Mouse (Mus musculus) T-helper 17 cell (primary cell): ENCODE measurements around the gene H2-Q6.

ENCODE experiments used
- in situ Hi-C, 2 experiments: fragments of 300-600 bp; cut with MboI, MseI; formaldehyde crosslinking; loops; 1 replicate in 1 of 2; 2 replicates in 1 of 2; pipeline ENCODE4 v1.15.1; 2025; ENCODE audit warnings: high pct_unique_total_duplicates in 2 of 2

H2-Q6 gene

DNA sequence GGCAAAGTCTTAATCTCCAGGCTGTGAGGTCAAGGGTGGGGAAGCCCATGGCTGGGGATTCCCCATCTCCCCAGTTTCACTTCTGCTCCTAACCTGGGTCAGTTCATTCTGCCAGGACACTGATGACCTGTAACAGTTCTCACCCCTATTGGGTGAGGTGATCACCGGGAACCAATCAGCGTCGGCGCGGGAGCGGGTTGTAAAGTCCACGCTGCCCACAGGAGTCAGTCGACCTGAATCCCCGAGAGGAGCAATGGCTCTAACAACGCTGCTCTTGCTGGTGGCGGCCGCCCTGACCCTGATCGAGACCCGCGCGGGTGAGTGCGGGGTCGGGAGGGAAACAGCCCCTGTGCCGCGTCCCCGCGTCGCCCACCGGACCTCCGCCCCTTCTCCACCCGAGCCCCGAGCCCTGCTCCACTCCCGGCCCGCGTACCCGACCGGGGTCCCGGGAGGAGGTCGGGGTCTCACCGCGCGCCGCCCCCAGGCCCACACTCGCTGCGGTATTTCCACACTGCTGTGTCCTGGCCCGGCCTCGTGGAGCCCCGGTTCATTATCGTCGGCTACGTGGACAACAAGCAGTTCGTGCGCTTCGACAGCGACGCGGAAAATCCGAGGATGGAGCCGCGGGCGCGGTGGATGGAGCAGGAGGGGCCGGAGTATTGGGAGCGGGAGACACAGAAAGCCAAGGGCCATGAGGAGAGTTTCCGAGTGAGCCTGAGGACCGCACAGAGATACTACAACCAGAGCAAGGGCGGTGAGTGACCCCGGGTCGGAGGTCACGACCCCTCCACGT is at the start of gene H2-Q6:
Gene H2-Q6, plus strand, starts transcription at position 227 of the 793 bp plus-strand sequence.
- in situ Hi-C loops, result loop anchor here in 1 of 2 experiments (5.0 kb wide), 2 partner anchors 32 to 43 kb away; no protein-coding TSS in a partner anchor

DNA sequence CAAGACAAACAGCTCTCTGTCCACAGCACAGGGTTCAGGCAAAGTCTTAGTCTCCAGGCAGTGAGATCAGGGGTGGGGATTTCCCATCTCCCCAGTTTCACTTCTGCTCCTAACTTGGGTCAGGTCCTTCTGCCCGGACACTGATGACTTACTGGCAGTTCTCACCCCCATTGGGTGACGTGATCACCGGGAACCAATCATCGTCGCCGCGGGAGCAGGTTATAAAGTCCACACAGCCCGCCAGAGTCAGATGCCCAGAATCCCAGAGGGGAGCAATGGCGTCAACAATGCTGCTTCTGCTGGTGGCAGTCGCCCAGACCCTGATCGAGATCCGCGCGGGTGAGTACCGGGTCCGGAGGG is 45.3 kb upstream of the H2-Q6 start, which contains the start of gene H2-Q4:
Gene H2-Q4, plus strand, starts transcription at position 249 of the 360 bp plus-strand sequence.
- in situ Hi-C loops, result loop anchor here in 1 of 2 experiments (25.0 kb wide), 1 partner anchor 1392 kb away; no protein-coding TSS in a partner anchor

DNA sequence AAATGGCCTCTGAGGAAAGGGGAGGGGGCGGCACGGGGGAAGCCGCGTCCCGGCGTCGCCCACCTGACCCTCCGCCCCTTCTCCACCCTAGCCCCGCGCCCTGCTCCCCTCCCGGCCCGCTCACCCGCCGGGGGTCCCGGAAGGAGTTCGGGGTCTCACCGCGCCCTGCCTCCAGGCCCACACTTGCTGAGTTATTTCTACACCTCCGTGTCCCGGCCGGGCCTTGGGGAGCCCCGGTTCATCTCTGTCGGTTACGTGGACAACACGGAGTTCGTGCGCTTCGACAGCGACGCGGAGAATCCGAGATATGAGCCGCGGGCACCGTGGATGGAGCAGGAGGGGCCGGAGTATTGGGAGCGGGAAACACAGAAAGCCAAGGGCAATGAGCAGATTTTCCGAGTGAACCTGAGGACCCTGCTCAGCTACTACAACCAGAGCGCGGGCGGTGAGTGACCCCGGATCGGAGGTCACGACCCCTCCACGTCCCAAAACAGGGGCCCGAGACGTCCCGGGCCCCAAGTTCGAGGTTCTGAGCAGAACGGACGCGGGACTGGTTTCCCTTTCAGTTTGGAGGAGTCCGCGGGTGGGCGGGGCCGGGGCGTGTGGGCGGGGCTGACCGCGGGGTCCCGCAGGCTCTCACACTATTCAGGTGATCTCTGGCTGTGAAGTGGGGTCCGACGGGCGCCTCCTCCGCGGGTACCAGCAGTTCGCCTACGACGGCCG is 44.8 kb upstream of the H2-Q6 start:
- in situ Hi-C loops, result loop anchor here (5.0 to 25.0 kb wide), 2 partner anchors 47 to 1393 kb away; no protein-coding TSS in a partner anchor

DNA sequence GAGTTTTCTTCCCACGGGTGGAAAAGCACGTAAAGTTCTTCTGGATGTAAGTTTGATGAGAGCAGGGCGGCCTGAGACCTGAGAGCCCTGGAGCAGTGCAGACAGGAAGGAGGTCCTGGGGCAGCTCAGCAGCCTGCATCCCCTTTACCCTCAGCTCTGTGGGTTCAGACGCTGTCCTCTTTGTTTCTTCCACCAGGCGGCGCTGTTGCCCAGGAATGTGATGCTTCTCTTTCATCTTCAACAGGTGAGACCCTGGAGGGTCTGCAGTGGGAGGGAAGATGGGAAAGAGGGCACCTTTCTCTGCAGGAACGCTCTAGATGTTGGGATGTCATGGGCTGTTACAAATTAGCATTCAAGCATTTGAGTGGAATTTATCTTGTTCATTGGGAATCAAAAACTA is 34.9 kb upstream of the H2-Q6 start:
- in situ Hi-C loops, result loop anchor here in 1 of 2 experiments (25.0 kb wide), 1 partner anchor 1402 kb away; no protein-coding TSS in a partner anchor

DNA sequence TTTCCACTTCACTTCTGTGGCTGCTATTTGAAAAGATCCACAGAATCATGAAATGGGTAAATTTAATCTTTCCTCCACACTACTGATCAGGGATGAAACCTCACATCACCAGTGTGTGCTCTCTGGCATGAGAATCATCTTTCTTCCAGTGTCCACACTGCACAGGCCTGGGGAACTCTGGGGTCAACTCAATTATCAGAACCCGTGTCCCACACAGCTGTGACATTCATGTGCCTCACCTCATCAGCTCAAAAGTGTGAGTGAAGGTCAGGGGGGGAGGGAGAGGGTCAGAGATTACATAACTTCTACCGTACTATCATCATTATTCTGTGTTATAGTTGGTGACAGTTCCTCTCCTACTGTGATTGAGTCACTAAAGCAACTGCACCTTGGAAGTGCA is 32.0 kb upstream of the H2-Q6 start:
- in situ Hi-C loops, result loop anchor here in 1 of 2 experiments (25.0 kb wide), 1 partner anchor 1405 kb away; no protein-coding TSS in a partner anchor

DNA sequence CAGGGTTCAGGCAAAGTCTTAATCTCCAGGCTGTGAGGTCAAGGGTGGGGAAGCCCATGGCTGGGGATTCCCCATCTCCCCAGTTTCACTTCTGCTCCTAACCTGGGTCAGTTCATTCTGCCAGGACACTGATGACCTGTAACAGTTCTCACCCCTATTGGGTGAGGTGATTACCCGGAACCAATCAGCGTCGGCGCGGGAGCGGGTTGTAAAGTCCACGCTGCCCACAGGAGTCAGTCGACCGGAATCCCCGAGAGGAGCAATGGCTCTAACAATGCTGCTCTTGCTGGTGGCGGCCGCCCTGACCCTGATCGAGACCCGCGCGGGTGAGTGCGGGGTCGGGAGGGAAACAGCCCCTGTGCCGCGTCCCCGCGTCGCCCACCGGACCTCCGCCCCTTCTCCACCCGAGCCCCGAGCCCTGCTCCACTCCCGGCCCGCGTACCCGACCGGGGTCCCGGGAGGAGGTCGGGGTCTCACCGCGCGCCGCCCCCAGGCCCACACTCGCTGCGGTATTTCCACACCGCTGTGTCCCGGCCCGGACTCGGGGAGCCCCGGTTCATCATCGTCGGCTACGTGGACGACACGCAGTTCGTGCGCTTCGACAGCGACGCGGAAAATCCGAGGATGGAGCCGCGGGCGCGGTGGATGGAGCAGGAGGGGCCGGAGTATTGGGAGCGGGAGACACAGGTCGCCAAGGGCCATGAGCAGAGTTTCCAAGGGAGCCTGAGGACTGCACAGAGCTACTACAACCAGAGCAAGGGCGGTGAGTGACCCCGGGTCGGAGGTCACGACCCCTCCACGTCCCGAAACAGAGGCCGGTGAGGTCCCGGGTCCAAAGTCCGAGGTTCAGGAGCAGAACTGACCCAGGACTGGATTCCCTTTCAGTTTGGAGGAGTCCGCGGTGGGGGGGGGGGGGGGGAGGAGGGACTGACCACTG is 30.5 kb upstream of the H2-Q6 start:
- in situ Hi-C loops, result loop anchor here in 1 of 2 experiments (25.0 kb wide), 1 partner anchor 1407 kb away; no protein-coding TSS in a partner anchor

DNA sequence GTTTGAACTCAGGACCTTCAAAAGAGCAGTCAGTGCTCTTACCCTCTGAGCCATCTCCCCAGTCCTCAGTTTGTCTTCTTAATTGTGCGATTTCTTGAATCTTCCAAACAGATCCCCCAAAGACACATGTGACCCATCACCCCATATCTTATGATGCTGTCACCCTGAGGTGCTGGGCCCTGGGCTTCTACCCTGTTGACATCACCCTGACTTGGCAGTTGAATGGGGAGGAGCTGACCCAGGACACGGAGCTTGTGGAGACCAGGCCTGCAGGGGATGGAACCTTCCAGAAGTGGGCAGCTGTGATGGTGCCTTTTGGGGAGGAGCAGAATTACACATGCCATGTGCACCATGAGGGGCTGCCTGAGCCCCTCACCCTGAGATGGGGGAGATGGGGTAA is 27.7 kb upstream of the H2-Q6 start:
- in situ Hi-C loops, result loop anchor here (5.0 to 25.0 kb wide), 3 partner anchors 45 to 1410 kb away; partner anchors contain the start of gene H2-Q2 (in 1 of the 2)

DNA sequence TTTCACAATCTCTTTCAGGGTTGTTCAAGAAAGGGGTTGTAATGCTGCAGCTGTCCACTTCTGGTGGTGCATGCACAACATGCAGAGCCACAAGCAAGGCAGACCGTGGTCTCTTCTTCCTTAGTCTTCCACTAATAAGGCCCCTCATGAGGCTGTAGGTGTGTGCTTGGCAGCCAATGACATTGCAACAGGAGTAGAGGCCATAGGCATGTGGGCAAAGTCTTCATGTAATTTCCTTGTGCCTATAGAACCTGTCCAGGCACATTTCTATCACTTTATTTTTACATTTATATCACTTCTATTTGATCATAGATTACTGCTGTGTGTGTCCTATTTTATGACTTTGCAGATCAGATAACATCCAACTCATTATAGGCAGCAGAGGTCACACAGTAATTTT is 11.6 kb upstream of the H2-Q6 start:
- in situ Hi-C loops, result loop anchor here in 1 of 2 experiments (10.0 kb wide), 1 partner anchor 52 kb away; no protein-coding TSS in a partner anchor

DNA sequence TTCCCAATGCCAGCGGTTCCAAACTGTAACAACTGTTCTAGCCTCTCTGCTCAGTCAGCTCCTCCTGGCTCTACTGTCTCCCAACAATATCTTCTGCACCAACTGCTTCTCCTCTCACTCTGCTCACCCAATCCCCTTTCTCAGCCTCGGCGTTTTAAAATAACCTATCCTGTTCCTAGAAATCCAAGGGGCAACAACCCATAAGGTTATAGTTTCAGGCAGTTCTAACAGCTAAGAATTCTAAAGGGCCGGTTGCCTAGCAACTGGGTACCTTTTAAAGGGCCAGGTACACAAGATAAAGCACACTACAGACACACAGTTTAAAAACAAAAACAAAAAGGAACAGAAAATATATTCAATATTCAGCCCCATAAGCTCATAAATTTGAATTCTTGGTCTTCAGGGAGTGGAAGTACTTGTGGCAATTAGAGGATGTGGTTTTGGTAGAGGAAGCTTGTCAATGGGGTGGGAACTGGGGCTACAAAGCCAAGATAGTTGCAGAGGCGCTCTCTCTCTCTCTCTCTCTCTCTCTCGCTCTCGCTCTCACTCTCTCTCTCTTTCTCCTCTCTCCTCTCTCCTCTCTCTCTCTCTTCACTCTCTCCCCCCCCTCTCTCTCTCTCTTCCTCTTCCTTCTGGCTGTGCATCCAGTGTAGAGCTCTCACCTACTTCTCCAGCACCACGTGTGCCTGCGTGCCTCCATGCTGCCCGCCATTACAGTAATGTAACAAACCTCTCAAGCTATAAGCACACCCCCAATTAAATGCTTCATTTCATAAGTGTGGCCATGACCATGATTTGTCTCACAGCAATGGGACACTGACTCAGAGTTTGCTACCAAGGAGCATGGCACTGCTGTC is 9.1 kb upstream of the H2-Q6 start:
- in situ Hi-C loops, result loop anchor here in 1 of 2 experiments (10.0 kb wide), 1 partner anchor 49 kb away; no protein-coding TSS in a partner anchor

DNA sequence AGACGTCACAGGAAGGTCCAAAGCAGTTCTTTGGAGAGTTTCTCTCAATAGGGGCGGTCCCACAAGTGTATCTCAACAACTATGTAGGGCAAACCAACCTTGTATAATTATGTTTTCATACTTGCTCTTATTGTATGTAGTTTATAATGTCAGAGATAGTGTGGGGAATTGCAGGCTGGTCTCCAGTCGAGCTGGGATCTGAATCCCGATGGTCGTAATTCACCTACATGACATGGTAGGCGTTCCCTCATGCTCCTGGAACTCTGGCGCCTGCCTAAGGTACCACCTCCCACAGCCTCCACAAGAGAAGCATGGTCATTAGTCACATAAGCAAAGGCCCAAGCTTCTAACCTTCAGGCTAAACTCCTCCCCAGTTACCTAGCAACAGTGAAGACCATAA is 5.9 kb upstream of the H2-Q6 start:
- in situ Hi-C loops, result loop anchor here in 1 of 2 experiments (10.0 kb wide), 1 partner anchor 46 kb away; no protein-coding TSS in a partner anchor

DNA sequence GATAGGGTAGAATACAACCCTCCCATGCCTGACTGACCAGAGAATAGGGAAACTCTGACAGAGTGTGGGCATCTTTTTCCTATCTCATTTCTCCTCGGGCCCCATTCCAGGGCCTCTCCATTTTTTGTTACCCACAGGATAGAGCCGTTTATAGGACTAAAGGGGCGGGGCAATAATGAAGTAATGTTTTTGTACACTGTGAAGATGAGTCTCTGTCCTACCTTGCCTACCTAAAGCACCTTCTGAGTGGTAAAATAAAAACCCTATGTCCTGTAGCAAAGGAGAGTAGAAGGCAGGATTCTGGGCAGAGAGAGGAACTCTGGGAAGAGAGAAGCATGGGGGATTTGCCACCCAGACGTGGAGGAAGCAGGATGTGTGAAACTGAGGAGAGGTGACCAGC is 5.1 kb upstream of the H2-Q6 start:
- in situ Hi-C loops, result loop anchor here in 1 of 2 experiments (10.0 kb wide), 1 partner anchor 45 kb away; no protein-coding TSS in a partner anchor

DNA sequence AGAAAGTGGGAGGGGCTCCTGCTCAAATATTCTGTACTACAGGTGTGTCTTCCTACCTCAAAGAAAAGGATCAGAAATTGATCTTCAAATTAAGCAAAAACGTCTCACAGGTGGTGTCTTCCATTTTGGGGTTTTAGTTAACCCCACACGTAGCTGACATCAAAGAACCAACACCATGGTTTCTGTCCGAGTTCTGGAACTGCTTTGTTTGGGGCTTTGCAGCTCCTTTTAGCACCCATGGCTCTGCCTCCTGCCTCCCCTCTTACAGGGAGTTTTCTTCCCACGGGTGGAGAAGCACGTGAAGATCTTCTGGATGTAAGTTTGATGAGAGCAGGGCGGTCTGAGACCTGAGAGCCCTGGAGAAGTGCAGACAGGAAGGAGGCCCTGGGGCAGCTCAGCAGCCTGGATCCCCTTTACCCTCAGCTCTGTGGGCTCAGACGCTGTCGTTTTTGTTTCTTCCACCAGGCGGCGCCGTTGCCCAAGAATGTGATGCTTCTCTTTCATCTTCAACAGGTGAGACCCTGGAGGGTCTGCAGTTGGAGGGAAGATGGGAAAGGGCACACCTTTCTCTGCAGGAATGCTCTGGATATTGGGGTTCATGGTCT is 4.3 kb upstream of the H2-Q6 start:
- in situ Hi-C loops, result loop anchor here in 1 of 2 experiments (5.0 kb wide), 1 partner anchor 37 kb away; no protein-coding TSS in a partner anchor

DNA sequence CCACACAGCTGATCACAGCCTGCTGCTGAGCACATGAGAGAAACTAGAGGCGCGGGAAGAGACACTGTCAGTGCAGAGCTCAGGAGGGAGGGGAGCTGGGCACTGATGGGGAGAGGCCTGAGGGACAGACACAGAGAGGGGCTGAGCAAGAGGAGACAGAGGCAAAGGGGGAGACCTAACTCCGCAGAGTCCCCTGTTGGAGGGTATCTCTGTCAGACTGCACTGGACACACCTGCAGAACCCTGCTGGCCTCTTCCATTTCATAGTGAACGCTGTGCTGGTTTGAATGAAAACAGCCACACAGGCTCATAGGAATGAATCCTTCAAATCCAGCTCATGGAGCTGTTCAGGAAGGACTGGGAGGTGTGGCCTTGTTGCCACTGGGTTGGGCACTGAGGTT is 3.3 kb upstream of the H2-Q6 start:
- in situ Hi-C loops, result loop anchor here in 1 of 2 experiments (5.0 kb wide), 1 partner anchor 36 kb away; no protein-coding TSS in a partner anchor

DNA sequence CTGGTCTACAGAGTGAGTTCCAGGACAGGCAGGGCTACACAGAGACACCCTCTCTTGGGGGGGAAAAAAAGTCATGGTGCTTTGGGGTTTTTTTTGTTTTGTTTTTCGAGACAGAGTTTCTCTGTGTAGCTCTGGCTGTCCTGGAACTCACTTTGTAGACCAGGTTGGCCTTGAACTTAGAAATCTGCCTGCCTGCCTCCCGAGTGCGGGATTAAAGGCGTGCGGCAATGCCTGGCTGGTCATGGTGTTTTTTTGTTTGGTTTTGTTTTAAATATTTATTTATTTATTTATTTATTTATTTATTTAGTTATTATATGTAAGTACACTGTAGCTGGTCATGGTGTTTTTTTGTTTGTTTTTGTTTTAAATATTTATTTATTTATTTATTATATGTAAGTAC is 2.3 kb upstream of the H2-Q6 start:
- in situ Hi-C loops, result loop anchor here in 1 of 2 experiments (5.0 kb wide), 1 partner anchor 35 kb away; no protein-coding TSS in a partner anchor

DNA sequence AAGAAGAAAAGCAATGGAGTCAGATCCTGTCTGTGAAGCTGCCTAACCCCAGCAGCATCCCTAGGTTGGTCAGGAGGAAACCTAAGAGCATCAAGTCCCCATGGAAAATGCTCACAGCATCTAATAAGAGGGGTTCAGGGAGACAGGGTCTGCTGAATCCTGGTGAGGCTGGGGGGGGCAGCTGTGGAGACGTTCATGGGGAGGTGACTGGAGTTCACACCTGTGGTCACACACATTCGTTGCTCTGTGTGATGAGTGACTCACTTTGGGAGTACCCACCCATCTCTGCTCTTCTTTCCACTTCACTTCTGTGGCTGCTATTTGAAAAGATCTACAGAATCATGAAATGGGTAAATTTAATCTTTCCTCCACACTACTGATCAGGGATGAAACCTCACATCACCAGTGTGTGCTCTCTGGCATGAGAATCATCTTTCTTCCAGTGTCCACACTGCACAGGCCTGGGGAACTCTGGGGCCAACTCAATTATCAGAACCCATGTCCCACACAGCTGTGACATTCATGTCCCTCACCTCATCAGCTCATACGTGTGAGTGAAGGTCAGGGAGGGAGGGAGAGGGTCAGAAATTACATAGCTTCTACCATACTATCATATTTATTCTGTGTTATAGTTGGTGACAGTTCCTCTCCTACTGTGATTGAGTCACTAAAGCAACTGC is 1.4 kb upstream of the H2-Q6 start:
- in situ Hi-C loops, result loop anchor here in 1 of 2 experiments (5.0 kb wide), 1 partner anchor 34 kb away; no protein-coding TSS in a partner anchor

DNA sequence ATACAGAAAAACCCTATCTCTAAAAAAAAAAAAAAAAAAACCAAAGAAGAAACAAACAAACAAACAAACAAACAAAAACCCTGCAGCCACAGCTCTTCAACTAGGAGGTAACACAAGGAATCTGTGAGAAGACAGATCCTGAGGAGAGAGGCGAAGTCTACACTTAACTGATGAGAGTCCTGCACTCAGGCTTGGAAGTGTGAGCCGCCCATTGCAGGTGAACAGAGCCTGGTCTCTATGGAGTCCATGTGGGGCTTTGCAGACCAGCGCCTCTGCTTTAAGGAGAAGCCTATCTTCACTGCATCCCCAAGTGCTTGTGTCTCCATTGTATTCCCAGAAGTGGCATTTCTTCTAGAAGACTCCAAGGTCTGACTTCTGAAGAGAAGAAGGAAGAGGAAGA is 544 bp upstream of the H2-Q6 start:
- in situ Hi-C loops, result loop anchor here in 1 of 2 experiments (5.0 kb wide), 1 partner anchor 33 kb away; no protein-coding TSS in a partner anchor

DNA sequence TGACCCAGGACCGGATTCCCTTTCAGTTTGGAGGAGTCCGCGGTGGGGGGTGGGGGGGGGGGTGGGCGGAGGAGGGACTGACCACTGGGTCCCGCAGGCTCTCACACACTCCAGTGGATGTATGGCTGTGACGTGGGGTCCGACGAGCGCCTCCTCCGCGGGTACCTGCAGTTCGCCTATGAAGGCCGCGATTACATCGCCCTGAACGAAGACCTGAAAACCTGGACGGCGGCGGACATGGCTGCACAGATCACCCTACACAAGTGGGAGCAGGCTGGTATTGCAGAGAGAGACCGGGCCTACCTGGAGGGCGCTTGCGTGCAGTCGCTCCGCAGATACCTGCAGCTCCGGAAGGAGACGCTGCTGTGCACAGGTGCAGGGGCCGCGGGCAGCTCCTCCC is 824 bp downstream of the H2-Q6 start:
- in situ Hi-C loops, result loop anchor here in 1 of 2 experiments (5.0 kb wide), 1 partner anchor 43 kb away; no protein-coding TSS in a partner anchor

DNA sequence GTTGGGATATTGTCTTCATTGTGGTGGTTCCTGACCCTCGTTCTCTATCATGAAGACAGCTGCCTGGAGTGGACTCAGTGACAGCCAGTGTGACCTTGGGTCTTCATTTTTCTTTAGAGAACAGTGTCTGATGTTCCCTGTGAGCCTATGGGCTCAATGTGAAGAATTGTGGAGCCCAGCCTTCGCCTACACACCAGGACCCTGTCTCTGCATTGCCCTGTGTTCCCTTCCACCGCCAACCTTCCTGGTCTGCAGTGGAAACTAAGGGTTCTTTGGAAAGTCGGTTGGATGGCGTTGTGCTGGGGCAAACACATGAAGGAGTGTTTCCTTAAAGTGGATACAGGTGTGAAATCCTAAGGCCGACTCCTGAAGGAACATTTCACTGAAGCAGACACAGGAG is 4.2 kb downstream of the H2-Q6 start:
- in situ Hi-C loops, result loop anchor here in 1 of 2 experiments (5.0 kb wide), 1 partner anchor 47 kb away; no protein-coding TSS in a partner anchor
